Mouse (Mus musculus) forebrain, postnatal 0 days (tissue): ENCODE measurements around the gene Dmrtc2. TPM values are rescaled to one million over a fixed set of nuclear protein-coding genes. Genes with fewer than 3 reads are reported as not detected.
"Not testable (repeated sequence)": the region's sequence is repeated elsewhere in the genome, so short reads cannot be mapped to it uniquely, and the experiment has no call there.

Experiments
- ATAC-seq: fragments of 200-750 bp; cut with Nextera tagmentation; 2 replicates; pipeline ENCODE4 v1.8.0; 2017; ENCODE audit warnings: mild to moderate bottlenecking, moderate library complexity
- DNase-seq: peaks from one replicate; pipeline ENCODE4 v3.0.0-alpha.2; 2015
- H3K27ac ChIP-seq: fragments of 300-500 bp; sonication (generic); 2 replicates; pipeline ENCODE4 v1.5.1; 2014; ENCODE audit warnings: low read depth, mild to moderate bottlenecking, antibody characterized with exemption, low read length, moderate library complexity, mixed read lengths
- H3K27me3 ChIP-seq: fragments of 300-500 bp; sonication (generic); 2 replicates; pipeline ENCODE4 v1.6.1; 2014; ENCODE audit warnings: mild to moderate bottlenecking, low read length, mixed read lengths; ENCODE audit not compliant: insufficient read depth
- H3K36me3 ChIP-seq: fragments of 300-500 bp; sonication (generic); 2 replicates; pipeline ENCODE4 v1.6.1; 2014; ENCODE audit warnings: mild to moderate bottlenecking, moderate library complexity; ENCODE audit not compliant: insufficient read depth
- H3K4me1 ChIP-seq: fragments of 300-500 bp; sonication (generic); 2 replicates; pipeline ENCODE4 v1.6.1; 2014; ENCODE audit warnings: antibody characterized with exemption; ENCODE audit not compliant: insufficient read depth
- H3K4me2 ChIP-seq: fragments of 300-500 bp; sonication (generic); 2 replicates; pipeline ENCODE4 v1.6.1; 2014; ENCODE audit warnings: low read depth, mild to moderate bottlenecking, moderate library complexity
- H3K4me3 ChIP-seq: fragments of 300-500 bp; sonication (generic); 2 replicates; pipeline ENCODE4 v1.5.1; 2014; ENCODE audit warnings: low read depth, low read length, mixed read lengths
- H3K9ac ChIP-seq: fragments of 300-500 bp; sonication (generic); 2 replicates; pipeline ENCODE4 v1.6.1; 2014; ENCODE audit warnings: mild to moderate bottlenecking
- H3K9me3 ChIP-seq: fragments of 300-500 bp; sonication (generic); 2 replicates; pipeline ENCODE4 v1.6.1; 2016; ENCODE audit warnings: low read length
- CTCF ChIP-seq: sonication (generic); IDR thresholded peaks from 2 replicates; pipeline ENCODE4 v1.5.1; 2016; ENCODE audit warnings: antibody characterized with exemption, control low read depth, low read depth
- WGBS: fragments of 180-500 bp; shearing (Covaris S2); extraction: QIAGEN DNeasy Blood & Tissue Kit; methylation state at CpG from one replicate; pipeline ENCODE4 v1.1.7; 2014; 5-methylcytosine and 5-hydroxymethylcytosine counted together
- polyA plus RNA-seq: library from polyadenylated mRNA; unstranded; fragments of >200 nt; fragmentation: Nextera tagmentation; extraction: Ambion mirVana; gene quantifications from 2 replicates; pipeline ENCODE4 v1.2.1, GENCODE M21; 2015
- total RNA-seq: library from RNA; depleted of rRNA; stranded (reverse); fragments of >200 nt; gene quantifications from 2 replicates; pipeline ENCODE4 v1.2.3, GENCODE M21; 2014; rRNA removed

Gene Dmrtc2
- total RNA-seq (0.08 TPM in 1 of 2 replicates, not detected in the other), polyA plus RNA-seq (0.23 and 0.28 TPM in 2 replicates)

DNA sequence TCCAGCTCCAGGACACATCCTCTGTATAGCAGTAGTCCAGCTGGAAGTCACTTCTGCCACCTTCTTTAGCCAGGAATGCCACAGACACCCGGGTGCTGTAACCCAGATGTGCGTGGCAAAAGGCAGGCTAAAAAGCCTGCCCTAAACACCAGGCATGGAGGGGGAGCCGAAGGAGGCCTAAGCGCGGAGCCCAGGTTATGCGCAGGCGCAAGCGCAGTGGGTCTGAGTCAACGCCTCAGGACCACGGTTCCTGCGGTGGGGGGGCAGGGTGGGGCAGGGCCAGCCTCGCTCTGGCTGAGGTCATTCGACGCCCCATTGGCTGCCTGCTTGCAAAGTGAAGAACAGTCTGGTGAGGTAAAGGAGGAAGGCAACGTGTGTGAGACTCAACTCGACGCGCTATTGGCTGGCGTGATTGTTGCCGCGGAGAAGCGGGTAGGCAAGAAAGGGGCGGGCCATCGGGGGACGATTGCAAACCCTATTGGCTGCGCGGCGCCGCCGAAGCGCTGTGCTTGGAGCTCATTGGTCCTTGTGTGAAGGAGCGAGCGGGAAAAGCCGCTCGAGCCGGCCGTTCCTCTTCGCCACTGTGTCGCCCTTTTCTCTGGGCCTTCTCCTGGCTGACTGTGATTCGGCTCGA lies at the start of gene Dmrtc2, which contains the start of gene Lypd4:
Gene Dmrtc2 (plus strand): TSS at position 526 of the 634 bp plus-strand sequence.
Gene Lypd4 (minus strand): TSS at position 410 of the 634 bp plus-strand sequence.
- 58% methylated on average over 41 of the region's 41 CpGs for WGBS
- H3K9ac ChIP-seq: no peak within 1 kb of the TSS
- no peak for TF ChIP-seq CTCF
- DNase-seq (no peak), ATAC-seq (peak; percentile 42)
- no peaks in the 10 kb centered on the region for H3K36me3 ChIP-seq
- H3K4me2 ChIP-seq: no peak within 1 kb of the TSS
- H3K27me3 ChIP-seq: no peaks in the 10 kb centered on the region
- H3K4me1 ChIP-seq: no peaks in the 10 kb centered on the region
- H3K4me3 ChIP-seq: no peak within 1 kb of the TSS
- H3K9me3 ChIP-seq: no peaks in the 10 kb centered on the region
- no peak within 1 kb of the TSS for H3K27ac ChIP-seq

DNA sequence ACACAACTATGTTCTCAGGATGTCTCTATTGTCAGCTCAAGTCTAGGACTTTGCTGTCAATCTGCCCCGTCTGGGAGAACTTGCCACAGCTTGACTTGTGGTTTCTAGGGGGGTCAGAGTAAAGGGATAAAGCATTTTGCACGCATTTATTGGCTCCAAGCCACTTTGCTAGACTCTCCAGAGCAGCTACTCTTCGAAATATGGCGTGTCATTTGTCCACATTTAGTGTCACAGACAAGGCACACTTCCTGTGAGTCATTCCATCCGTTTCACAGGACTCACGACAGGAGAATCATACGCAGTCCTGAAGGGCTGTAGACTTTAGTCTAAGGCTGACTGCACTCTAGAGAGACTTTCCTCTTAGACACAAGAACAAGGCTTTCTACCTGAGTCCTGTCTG lies 45.4 kb upstream of the Dmrtc2 start:
- Histone ChIP-seq H3K9me3 (no peaks in the 10 kb centered on the region), H3K4me1 (no peaks in the 10 kb centered on the region), H3K9ac (no peak overlapping the region), H3K4me3 (no peak overlapping the region), H3K27me3 (no peaks in the 10 kb centered on the region), H3K27ac (no peak overlapping the region), H3K4me2 (no peak overlapping the region), H3K36me3 (no peaks in the 10 kb centered on the region)
- 75% methylated on average over 7 of the region's 7 CpGs for WGBS
- TF ChIP-seq CTCF: no peak
- DNase-seq (no peak), ATAC-seq (no peak)

DNA sequence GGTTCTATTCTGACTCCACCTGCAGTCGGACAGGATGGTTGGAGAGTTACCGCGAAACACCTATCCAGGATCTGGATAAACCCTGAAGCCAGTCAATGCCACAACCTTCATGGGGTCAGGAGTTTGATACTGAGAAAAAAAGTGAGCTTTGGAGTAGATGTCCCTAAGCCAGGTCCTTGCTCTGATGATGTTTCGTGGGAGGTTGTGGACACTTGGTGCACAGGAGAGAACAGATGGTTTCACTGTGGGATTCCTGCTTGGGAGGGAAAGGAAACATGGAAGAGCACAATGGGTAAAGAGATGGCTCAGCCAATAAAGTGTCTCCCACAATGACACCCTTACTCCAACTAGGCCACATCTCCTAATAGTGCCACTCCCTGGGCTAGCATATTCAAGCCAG lies 42.7 kb upstream of the Dmrtc2 start:
- Histone ChIP-seq H3K9ac (no peak overlapping the region), H3K9me3 (no peaks in the 10 kb centered on the region), H3K4me1 (no peaks in the 10 kb centered on the region), H3K4me2 (no peak overlapping the region), H3K36me3 (no peaks in the 10 kb centered on the region), H3K4me3 (no peak overlapping the region), H3K27ac (no peak overlapping the region), H3K27me3 (no peaks in the 10 kb centered on the region)
- TF ChIP-seq CTCF: no peak
- DNase-seq (no peak), ATAC-seq (no peak)
- 93% methylated on average over 4 of the region's 4 CpGs for WGBS

DNA sequence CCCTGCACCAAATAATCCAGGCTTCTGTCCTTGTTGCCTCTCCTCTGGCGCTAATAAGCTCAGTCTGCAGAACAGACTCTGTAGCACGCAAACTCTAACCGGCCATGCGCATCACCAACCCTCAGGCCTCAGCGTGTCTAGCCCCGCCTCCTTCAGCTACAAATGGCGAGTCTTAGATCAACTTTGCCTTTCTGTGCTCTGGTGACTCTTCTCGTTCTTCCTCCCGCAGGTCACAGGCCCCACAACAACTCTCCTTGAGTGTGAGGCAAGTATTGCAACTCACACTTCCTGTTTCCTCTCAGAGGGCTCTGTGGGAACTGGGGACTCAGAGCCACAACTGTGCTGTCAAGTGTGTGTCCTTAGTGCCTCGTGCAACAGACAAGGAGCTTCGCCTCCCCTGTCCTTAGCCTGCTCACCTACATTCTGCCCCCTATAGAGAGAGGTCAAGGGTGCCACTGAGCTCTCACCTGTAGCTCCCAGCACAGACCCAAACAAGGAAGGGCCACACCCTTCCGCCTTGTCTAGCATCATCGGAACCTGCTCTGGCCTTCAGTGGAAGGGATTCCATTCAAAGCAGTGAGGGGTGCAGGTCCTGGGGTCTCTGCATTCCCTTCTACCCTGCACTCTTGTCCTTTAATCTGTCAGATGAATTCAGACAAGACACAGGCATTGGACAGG lies 31.0 kb upstream of the Dmrtc2 start:
- 76% methylated on average over 12 of the region's 13 CpGs for WGBS
- H3K9me3 ChIP-seq, H3K27me3 ChIP-seq, H3K4me2 ChIP-seq, DNase-seq, ATAC-seq, H3K4me1 ChIP-seq, H3K4me3 ChIP-seq, H3K36me3 ChIP-seq, H3K9ac ChIP-seq, H3K27ac ChIP-seq: not testable (repeated sequence)

DNA sequence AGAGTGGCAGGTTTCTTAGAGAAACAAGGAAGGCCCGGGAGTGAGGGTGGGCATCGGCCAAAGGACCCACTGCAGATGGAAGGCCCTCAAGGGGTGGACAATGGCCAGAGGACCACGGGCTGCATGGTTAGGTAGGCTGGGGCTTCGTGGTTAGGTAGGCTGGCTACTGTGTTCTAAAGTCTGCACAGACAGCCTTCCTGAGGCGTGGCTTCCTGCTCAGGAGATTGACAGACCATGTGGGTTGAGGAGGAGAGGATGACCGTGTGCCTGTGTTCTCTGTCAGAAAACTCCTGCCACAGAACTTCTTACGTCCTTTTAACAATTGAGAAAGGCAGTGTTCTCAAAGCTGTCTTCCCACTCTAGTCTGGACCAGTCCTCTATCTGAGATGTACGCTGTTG lies 30.4 kb upstream of the Dmrtc2 start:
- ATAC-seq (no peak), DNase-seq (no peak)
- no peaks in the 10 kb centered on the region for H3K36me3 ChIP-seq
- WGBS: 86% methylated on average over 8 of the region's 8 CpGs
- no peaks in the 10 kb centered on the region for H3K4me1 ChIP-seq
- H3K4me3 ChIP-seq: no peak overlapping the region
- H3K9ac ChIP-seq: no peak overlapping the region
- no peak for TF ChIP-seq CTCF
- no peak overlapping the region for H3K4me2 ChIP-seq
- no peaks in the 10 kb centered on the region for H3K9me3 ChIP-seq
- no peaks in the 10 kb centered on the region for H3K27me3 ChIP-seq
- no peak overlapping the region for H3K27ac ChIP-seq

DNA sequence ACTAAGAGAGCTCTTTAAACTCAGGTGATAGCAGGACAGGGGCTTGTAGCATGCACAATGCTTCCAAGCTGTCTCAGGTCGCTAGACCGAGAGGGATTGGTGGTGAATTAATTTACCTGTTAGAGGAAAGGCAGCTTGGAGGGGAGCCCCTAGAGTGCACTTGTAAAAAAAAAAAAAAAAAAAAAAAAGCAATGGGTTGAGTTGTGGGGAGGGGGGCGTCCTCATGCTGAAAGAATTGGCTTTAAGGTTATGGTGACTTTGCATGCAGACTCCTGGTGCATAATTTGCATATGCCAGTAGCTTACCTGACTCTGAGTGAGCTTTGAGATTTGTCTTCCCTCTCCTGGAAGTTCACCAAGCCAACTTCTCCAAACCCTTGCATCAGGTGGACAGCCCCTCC lies 29.5 kb upstream of the Dmrtc2 start:
- ATAC-seq (no peak), DNase-seq (no peak)
- no peaks in the 10 kb centered on the region for H3K4me1 ChIP-seq
- H3K9me3 ChIP-seq: no peaks in the 10 kb centered on the region
- H3K9ac ChIP-seq: no peak overlapping the region
- WGBS: 57% methylated on average over 3 of the region's 3 CpGs
- no peak overlapping the region for H3K27ac ChIP-seq
- no peaks in the 10 kb centered on the region for H3K36me3 ChIP-seq
- no peak overlapping the region for H3K4me2 ChIP-seq
- no peak for TF ChIP-seq CTCF
- no peaks in the 10 kb centered on the region for H3K27me3 ChIP-seq
- no peak overlapping the region for H3K4me3 ChIP-seq

DNA sequence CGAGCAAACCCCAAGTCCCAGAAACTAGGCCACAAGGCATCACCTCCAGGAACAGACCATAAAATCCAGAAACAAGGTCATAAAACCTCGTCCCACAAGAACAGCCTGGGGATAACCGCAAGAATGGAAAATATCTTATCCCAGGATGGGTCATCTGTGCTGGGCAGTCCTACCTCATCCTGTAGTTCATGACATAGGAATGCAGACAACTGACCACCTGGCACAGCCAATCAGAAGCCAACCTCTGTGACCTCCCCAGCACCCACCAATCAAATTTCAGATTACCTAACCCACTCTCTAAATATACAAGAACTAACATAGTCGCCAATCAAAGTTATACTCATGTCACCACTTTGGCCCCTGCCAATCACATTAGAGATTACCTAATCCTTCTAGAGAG lies 28.8 kb upstream of the Dmrtc2 start:
- no peak for TF ChIP-seq CTCF
- no peak for ATAC-seq

More for the DNA sequence above, 28.8 kb upstream of the Dmrtc2 start:
- no peaks in the 10 kb centered on the region for H3K9me3 ChIP-seq
- no peaks in the 10 kb centered on the region for H3K27me3 ChIP-seq
- no peak for DNase-seq
- no peak overlapping the region for H3K4me3 ChIP-seq
- no peak overlapping the region for H3K27ac ChIP-seq
- H3K4me2 ChIP-seq: no peak overlapping the region
- 73% methylated on average over 4 of the region's 4 CpGs for whole genome bisulfite sequencing
- no peak overlapping the region for H3K9ac ChIP-seq
- 0 out of 2 replicates have a peak, but pooled peaks cover 3% of the 10 kb centered on the region for H3K4me1 ChIP-seq
- H3K36me3 ChIP-seq: no peaks in the 10 kb centered on the region
